In the genomic region with DNA sequence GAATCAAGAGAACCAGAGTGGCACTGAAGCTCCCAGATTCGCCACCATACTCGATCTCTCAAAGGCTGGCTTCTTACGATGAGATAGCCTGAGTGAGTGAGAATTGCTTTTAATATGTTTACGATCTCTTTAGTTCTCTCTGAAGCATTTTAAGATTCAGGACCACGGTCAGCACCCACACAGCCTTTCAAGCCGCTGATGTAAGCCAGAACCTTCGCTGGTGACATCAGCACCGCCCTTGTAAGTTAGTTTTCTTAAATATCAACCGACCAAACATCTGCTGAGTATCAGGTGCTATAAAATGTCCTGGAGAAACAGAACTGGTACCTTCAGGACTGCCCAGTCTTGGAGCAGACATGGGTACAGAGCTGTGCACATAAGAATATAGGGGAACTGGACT, we compare ENCODE assay signal across 8 mouse cellular contexts.
A peak's percentile ranks its signal among the peaks of the same experiment; 100 is the strongest.
DNase-seq lines count a peak whose midpoint lies in the region; ATAC-seq and TF ChIP-seq lines count a peak whose summit lies in the region.
"Had no signal": no experiment of that assay in that cellular context is flagged by ENCODE, and none has a peak within 500 bp of the region (broad histone marks: within the 10 kb centered on the region; RNA-seq: fewer than 3 reads in every experiment).

No protein-coding gene starts in this region.

- no peaks in the 10 kb centered on the region for H3K36me3 ChIP-seq in midbrain, postnatal 0 days (ENCODE audit: insufficient read depth, low read length)
- H3K36me3 ChIP-seq in midbrain, embryonic 15.5 days (replicated peaks), result no peaks in the 10 kb centered on the region
- no peaks in the 10 kb centered on the region for H3K36me3 ChIP-seq in hindbrain, embryonic 15.5 days
- H3K36me3 ChIP-seq: liver, embryonic 15.5 days had no signal

- no peak overlapping the region for H3K4me2 ChIP-seq in midbrain, postnatal 0 days (ENCODE audit: low read depth, low read length, poor library complexity, severe bottlenecking)
- no peak overlapping the region for H3K4me2 ChIP-seq in midbrain, embryonic 15.5 days
- no peak overlapping the region for H3K4me2 ChIP-seq in hindbrain, embryonic 15.5 days
- H3K4me2 ChIP-seq: liver, embryonic 15.5 days had no signal

- no peak overlapping the region for H3K9ac ChIP-seq in midbrain, postnatal 0 days (replicated peaks; ENCODE audit: low read length, poor library complexity, severe bottlenecking)
- H3K9ac ChIP-seq in midbrain, embryonic 15.5 days, result no peak overlapping the region
- no peak overlapping the region for H3K9ac ChIP-seq in hindbrain, embryonic 15.5 days
- H3K9ac ChIP-seq: liver, embryonic 15.5 days had no signal

- no peak for TF ChIP-seq CTCF in midbrain, postnatal 0 days (IDR thresholded peaks at IDR 0.05)

- no peaks in the 10 kb centered on the region for H3K27me3 ChIP-seq in midbrain, postnatal 0 days (ENCODE audit: insufficient read depth, low read length)
- no peaks in the 10 kb centered on the region for H3K27me3 ChIP-seq in midbrain, embryonic 15.5 days (replicated peaks)
- H3K27me3 ChIP-seq in hindbrain, embryonic 15.5 days, result no peaks in the 10 kb centered on the region
- H3K27me3 ChIP-seq: liver, embryonic 15.5 days had no signal

- no peak overlapping the region for H3K27ac ChIP-seq in midbrain, postnatal 0 days (ENCODE audit: low read depth, low read length)
- no peak overlapping the region for H3K27ac ChIP-seq in midbrain, embryonic 15.5 days
- peak overlapping the region; percentile 80; the same call in 1 of the 2 replicates for H3K27ac ChIP-seq in hindbrain, embryonic 15.5 days (replicated peaks)
- H3K27ac ChIP-seq: liver, embryonic 15.5 days had no signal

- H3K9me3 ChIP-seq in midbrain, postnatal 0 days (ENCODE audit: low read length), result no peaks in the 10 kb centered on the region
- H3K9me3 ChIP-seq in midbrain, embryonic 15.5 days, result no peaks in the 10 kb centered on the region
- H3K9me3 ChIP-seq in hindbrain, embryonic 15.5 days, result no peaks in the 10 kb centered on the region
- H3K9me3 ChIP-seq: liver, embryonic 15.5 days had no signal

- 48% methylated on average over 9 of the region's 9 CpGs for WGBS in midbrain, postnatal 0 days
- WGBS in midbrain, embryonic 15.5 days, result 43% methylated on average over 9 of the region's 9 CpGs
- WGBS in hindbrain, embryonic 15.5 days, result 42% methylated on average over 9 of the region's 9 CpGs

- ATAC-seq in midbrain, postnatal 0 days (ENCODE audit: low FRiP score), result no peak
- ATAC-seq in midbrain, embryonic 15.5 days (replicated peaks), result no peak
- no peak for ATAC-seq in hindbrain, embryonic 15.5 days (ENCODE audit: low FRiP score, low read depth)

- no peaks in the 10 kb centered on the region for H3K4me1 ChIP-seq in midbrain, postnatal 0 days (ENCODE audit: insufficient read depth, low read length)
- H3K4me1 ChIP-seq in midbrain, embryonic 15.5 days, result peaks cover 10% of the 10 kb centered on the region; the same call in 1 of the 2 replicates
- peaks cover 18% of the 10 kb centered on the region for H3K4me1 ChIP-seq in hindbrain, embryonic 15.5 days (replicated peaks)
- H3K4me1 ChIP-seq: liver, embryonic 15.5 days had no signal

- H3K4me3 ChIP-seq in midbrain, postnatal 0 days (ENCODE audit: low read depth, low read length), result no peak overlapping the region
- H3K4me3 ChIP-seq in midbrain, embryonic 15.5 days, result no peak overlapping the region
- H3K4me3 ChIP-seq in hindbrain, embryonic 15.5 days, result no peak overlapping the region
- H3K4me3 ChIP-seq: liver, embryonic 15.5 days had no signal

- peak; percentile 35 for DNase-seq in midbrain, postnatal 0 days (ENCODE audit: low spot score)
- DNase-seq in c-Kit-positive CD71-negative TER-119-negative erythroid progenitor cells, embryonic 14.5 days (ENCODE audit: low read depth), result peak; percentile 13
- peak; percentile 71 for DNase-seq in retina, embryonic 14.5 days (ENCODE audit: low spot score)
- DNase-seq in heart, adult 11 months, result no peak
- DNase-seq in gastrocnemius, postnatal 25 days, result no peak

Comparison
In these comparisons a context has a peak if more than half of its experiments do, and no peak if none do; other contexts are left out.
1. DNase-seq: peak in midbrain, postnatal 0 days (single experiment), c-Kit-positive CD71-negative TER-119-negative erythroid progenitor cells, embryonic 14.5 days (single experiment) and retina, embryonic 14.5 days (single experiment); none in heart, adult 11 months (single experiment) and gastrocnemius, postnatal 25 days (single experiment).